Mouse (Mus musculus) splenic B cell, adult 2 months (primary cell): ENCODE measurements at regions not wholly inside any gene's neighbourhood (a gene's known extent, or its start where the extent isn't known, plus 50 kb on each side); places are given as distances from the start of the nearest gene placed in this dataset.

Source experiments
- DNase-seq: peaks from one replicate; pipeline ENCODE4 v3.0.0-alpha.2; 2011; ENCODE audit warnings: low read depth, low spot score
- H3K27me3 ChIP-seq: 2 replicates; pipeline ENCODE4 v1.6.1; 2012; ENCODE audit warnings: mild to moderate bottlenecking, low read length, moderate library complexity, mixed read lengths; ENCODE audit not compliant: control insufficient read depth, poor library complexity, insufficient read depth, severe bottlenecking
- H3K36me3 ChIP-seq: 2 replicates; pipeline ENCODE4 v1.6.1; 2012; ENCODE audit warnings: mild to moderate bottlenecking, low read length, moderate library complexity, mixed read lengths; ENCODE audit not compliant: control insufficient read depth, poor library complexity, insufficient read depth, severe bottlenecking

- Histone ChIP-seq H3K36me3 (no peaks in the 10 kb centered on the region), H3K27me3 (no peaks in the 10 kb centered on the region)
- DNase-seq = no peak
These were observed 55.1 kb upstream of the Tns3 start for GRCm38 (mm10) chr11:8719211-8719966.

DNA sequence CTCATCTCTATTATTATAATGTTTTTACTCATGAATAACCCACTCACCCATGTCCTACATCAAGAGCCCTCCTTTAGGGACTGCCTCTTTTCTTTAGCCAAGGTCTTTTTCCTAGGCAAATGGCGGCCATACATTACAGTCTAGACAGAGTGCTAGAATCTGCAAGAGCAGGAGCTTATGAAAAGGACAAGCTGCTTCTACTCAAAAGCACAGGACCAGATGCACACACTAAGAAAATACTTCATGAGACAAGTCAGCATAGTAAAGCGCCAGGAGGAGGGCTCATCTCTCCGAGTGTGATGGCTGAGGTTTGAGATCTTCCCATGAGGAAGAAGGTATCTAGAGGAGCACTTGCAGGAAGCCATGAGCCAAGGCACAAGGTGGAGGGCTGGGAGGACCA, 53.4 kb upstream of the Tns3 start:
- no peak for DNase-seq
- no peaks in the 10 kb centered on the region for H3K36me3 ChIP-seq
- no peaks in the 10 kb centered on the region for H3K27me3 ChIP-seq

DNA sequence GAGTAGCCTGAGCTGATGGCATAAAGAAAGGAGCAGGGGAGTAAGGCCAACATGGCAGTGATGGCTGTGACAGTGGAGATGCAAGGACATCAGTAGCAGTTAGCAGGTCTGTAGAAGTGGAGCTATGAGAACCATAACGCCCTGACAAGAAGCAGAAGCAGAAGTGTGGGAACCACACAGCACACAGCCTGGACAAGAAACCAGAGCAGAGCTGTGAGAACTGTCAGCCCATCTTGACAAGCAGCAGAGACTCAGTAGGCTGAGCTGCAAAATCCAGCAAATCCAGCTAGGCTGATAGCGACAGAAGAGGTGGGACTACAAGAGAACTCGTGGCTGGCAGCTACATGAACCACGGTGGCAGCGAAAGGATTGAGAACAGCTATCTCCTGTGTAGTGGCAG, 52.5 kb upstream of the Tns3 start:
- no peaks in the 10 kb centered on the region for H3K36me3 ChIP-seq
- H3K27me3 ChIP-seq = no peaks in the 10 kb centered on the region
- DNase-seq = peak; percentile 8

DNA sequence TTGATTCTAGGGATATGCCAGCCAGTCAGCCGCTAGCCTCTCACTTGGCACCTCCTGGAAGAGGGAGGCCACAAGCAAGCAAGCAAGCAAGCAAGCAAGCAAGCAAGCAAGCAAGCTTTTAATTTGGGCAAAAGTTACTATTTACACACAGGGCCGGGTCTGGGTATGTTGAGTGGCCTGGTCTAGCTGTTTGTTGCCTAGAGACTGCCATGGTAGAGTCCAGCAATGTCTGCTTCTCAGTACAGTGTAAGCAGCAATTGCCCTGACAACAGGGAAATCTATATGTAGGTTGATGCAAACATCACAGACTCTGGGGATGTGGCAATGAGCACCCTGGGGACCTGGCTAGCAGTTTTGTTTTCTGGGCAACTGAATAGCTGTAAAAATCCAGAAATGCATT, 51.4 kb upstream of the Tns3 start:
- Histone ChIP-seq H3K36me3 (no peaks in the 10 kb centered on the region), H3K27me3 (no peaks in the 10 kb centered on the region)
- DNase-seq = no peak
